Mouse (Mus musculus) neutrophil, adult 5-6 weeks (primary cell): ENCODE measurements around the gene Arhgef28. TPM values are rescaled to one million over a fixed set of nuclear protein-coding genes. Genes with fewer than 3 reads are reported as not detected.

Experiments used
- ATAC-seq: fragments of 151-379, 151-347 bp; 2 replicates; pipeline ENCODE4 v1.8.0; 2017; ENCODE audit warnings: mild to moderate bottlenecking, moderate TSS enrichment; ENCODE audit not compliant: insufficient number of reproducible peaks, poor library complexity, low FRiP score, severe bottlenecking; ENCODE audit errors: extremely low read depth
- total RNA-seq: library from RNA; stranded (forward); fragments of 200-1000 nt; gene quantifications from 2 replicates; pipeline ENCODE4 v1.2.3, GENCODE M21; 2017

The Arhgef28 gene
- total RNA-seq, 1 experiment from 2014 or later, result not detected

GRCm38 (mm10) chr13:97948856-97949255 is 257.4 kb downstream of the Arhgef28 start:
- no peak for ATAC-seq

- ATAC-seq, result no peak
Observed at GRCm38 (mm10) chr13:97947598-97947997, 258.6 kb downstream of the Arhgef28 start.

GRCm38 (mm10) chr13:97946422-97946821 is 259.8 kb downstream of the Arhgef28 start:
- ATAC-seq, result no peak

GRCm38 (mm10) chr13:97941909-97942680 is 264.1 kb downstream of the Arhgef28 start:
- no peak for ATAC-seq

- ATAC-seq, result peak; percentile 26; the same call in 1 of the 2 replicates
Observed at GRCm38 (mm10) chr13:97941099-97941498, 265.1 kb downstream of the Arhgef28 start.

GRCm38 (mm10) chr13:97939433-97940160 is 266.6 kb downstream of the Arhgef28 start:
- ATAC-seq, result no peak

- peak; percentile 83 for ATAC-seq
Observed at GRCm38 (mm10) chr13:97938596-97939297, 267.5 kb downstream of the Arhgef28 start.

- ATAC-seq, result 0 out of 2 replicates have a peak, but pooled peaks have one; percentile 40
Observed at GRCm38 (mm10) chr13:97937919-97938318, 268.3 kb downstream of the Arhgef28 start.

GRCm38 (mm10) chr13:97928135-97928497 is 278.1 kb downstream of the Arhgef28 start:
- no peak for ATAC-seq

- ATAC-seq, result no peak
Observed at GRCm38 (mm10) chr13:97927376-97928134, 278.7 kb downstream of the Arhgef28 start.

- no peak for ATAC-seq
Observed at GRCm38 (mm10) chr13:97926371-97926770, 279.9 kb downstream of the Arhgef28 start.

- ATAC-seq, result no peak
Observed at GRCm38 (mm10) chr13:97923009-97923408, 283.2 kb downstream of the Arhgef28 start.

- ATAC-seq, result no peak
Observed at GRCm38 (mm10) chr13:97919590-97919989, 286.6 kb downstream of the Arhgef28 start.

GRCm38 (mm10) chr13:97918117-97918900 is 287.9 kb downstream of the Arhgef28 start:
- ATAC-seq, result no peak

GRCm38 (mm10) chr13:97911013-97911412 is 295.2 kb downstream of the Arhgef28 start:
- ATAC-seq, result no peak

- no peak for ATAC-seq
Observed at GRCm38 (mm10) chr13:97902821-97903220, 303.4 kb downstream of the Arhgef28 start.

- ATAC-seq, result no peak
Observed at GRCm38 (mm10) chr13:97900380-97900758, 305.9 kb downstream of the Arhgef28 start.
